Mouse (Mus musculus) megakaryocyte, adult 5-6 weeks (primary cell): Measurements from ENCODE around the gene Dtx3l. TPM values are rescaled to one million over a fixed set of nuclear protein-coding genes. Genes with fewer than 3 reads are reported as not detected.
A peak's percentile ranks its signal among the peaks of the same experiment; 100 is the strongest.

Source experiments
- ATAC-seq: 2 replicates; pipeline ENCODE4 v1.8.0; 2016; ENCODE audit warnings: mild to moderate bottlenecking, inconsistent platforms; ENCODE audit not compliant: poor library complexity, severe bottlenecking
- total RNA-seq, 2 experiments: library from RNA; stranded (forward) in 1 of 2; stranded (reverse) in 1 of 2; fragments of 153-499, 151-499 nt in 1 of 2; fragments of 221-1000, 200-1000 nt in 1 of 2; gene quantifications; 2 replicates each; pipeline versions ENCODE4 v1.2.3 to v1.2.4; 2015 to 2017

Gene Dtx3l
- total RNA-seq, 2 experiments from 2014 or later, result 36.5 to 51.3 TPM

DNA sequence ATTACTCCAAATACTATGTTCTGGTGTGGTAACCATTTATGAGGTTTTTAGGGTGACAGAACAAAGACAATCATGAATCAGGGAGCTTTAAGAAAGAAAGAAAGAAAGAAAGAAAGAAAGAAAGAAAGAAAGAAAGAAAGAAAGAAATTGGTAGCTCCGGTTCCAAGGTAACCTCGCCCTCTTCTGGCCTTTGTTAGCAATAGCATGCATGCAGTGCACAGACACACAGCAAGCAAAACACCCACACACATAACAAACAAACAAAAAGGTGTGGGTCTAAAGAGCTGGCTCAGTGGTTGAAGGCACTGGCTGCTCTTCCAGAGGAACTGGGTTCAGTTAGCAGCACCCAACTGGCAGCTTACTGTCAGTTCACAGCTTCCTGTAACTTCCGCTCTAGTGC lies 48.3 kb downstream of the Dtx3l start:
- ATAC-seq, result peak; percentile 69

DNA sequence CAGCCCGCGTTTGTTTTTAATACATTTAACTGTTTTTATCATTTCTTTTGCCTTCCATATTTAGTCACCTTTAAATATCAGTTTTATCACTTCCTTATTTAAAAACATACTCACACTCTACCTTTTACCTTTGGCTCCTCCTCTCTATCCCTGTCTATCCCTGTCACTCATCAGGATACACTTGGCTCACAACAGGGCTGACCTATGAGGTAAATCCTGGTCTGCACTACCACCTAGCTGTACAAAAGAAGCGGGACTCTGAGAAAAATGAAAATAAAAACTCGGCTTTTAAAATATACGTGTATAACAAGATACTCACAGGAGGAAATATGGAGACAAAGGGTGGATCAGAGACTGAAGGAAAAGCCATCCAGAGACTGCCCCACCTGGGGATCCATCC lies 50.0 kb downstream of the Dtx3l start:
- ATAC-seq, result no peak

DNA sequence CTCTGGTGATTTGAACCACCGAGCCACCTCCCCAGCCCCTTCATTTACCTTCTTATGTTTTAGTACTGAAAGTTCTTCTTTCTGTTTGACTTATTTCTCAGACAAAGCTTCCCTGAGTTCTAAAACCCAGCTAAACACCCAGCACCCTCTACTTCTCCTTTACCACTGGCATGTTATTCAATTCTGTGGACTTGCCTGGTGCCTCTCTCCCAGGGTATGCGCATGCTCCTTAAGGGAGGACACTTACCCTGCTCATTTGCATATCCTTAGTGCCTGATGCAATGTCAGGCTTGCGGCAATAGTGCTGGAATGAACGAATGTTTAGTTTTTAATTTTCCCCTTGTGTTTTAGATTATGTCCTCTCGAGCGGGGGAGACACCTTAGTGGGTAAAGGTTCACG lies 50.8 kb downstream of the Dtx3l start:
- ATAC-seq, result peak; percentile 93

Other genes starting within 250 kb of the Dtx3l start
- 17.8 and 23.2 TPM in 2 replicates for gene Dirc2, start 169.8 kb downstream of the Dtx3l start, total RNA-seq (2015)
- 13.0 and 14.1 TPM in 2 replicates for gene Dirc2, start 169.8 kb downstream of the Dtx3l start, total RNA-seq (2017)
- gene Hspbap1, start 168.8 kb downstream of the Dtx3l start, total RNA-seq (2015), result 6.6 and 7.3 TPM in 2 replicates
- 6.1 and 6.7 TPM in 2 replicates for gene Hspbap1, start 168.8 kb downstream of the Dtx3l start, total RNA-seq (2017)
- 35.4 and 36.6 TPM in 2 replicates for gene Parp14, start 67.6 kb downstream of the Dtx3l start, total RNA-seq (2015)
- 41.9 and 42.4 TPM in 2 replicates for gene Parp14, start 67.6 kb downstream of the Dtx3l start, total RNA-seq (2017)
- gene Parp9, start 681 bp downstream of the Dtx3l start, total RNA-seq (2015), result 25.0 and 26.3 TPM in 2 replicates
- gene Parp9, start 681 bp downstream of the Dtx3l start, total RNA-seq (2017), result 48.2 and 63.1 TPM in 2 replicates
- 36.0 and 39.1 TPM in 2 replicates for gene Kpna1, start 39.6 kb upstream of the Dtx3l start, total RNA-seq (2015)
- 29.4 and 31.9 TPM in 2 replicates for gene Kpna1, start 39.6 kb upstream of the Dtx3l start, total RNA-seq (2017)
- 5.5 and 6.9 TPM in 2 replicates for gene Wdr5b, start 102.0 kb upstream of the Dtx3l start, total RNA-seq (2015)
- gene Wdr5b, start 102.0 kb upstream of the Dtx3l start, total RNA-seq (2017), result 11.7 and 12.0 TPM in 2 replicates
- gene Fam162a, start 132.4 kb upstream of the Dtx3l start, total RNA-seq (2015), result 42.3 and 54.9 TPM in 2 replicates
- gene Fam162a, start 132.4 kb upstream of the Dtx3l start, total RNA-seq (2017), result 32.4 and 33.1 TPM in 2 replicates
- gene Ccdc58, start 132.5 kb upstream of the Dtx3l start, total RNA-seq (2015), result 24.1 and 29.0 TPM in 2 replicates
- gene Ccdc58, start 132.5 kb upstream of the Dtx3l start, total RNA-seq (2017), result 26.9 and 31.5 TPM in 2 replicates
- gene Csta1, start 192.1 kb upstream of the Dtx3l start, total RNA-seq (2015), result not detected in 2 replicates
- not detected in 2 replicates for gene Csta1, start 192.1 kb upstream of the Dtx3l start, total RNA-seq (2017)
- 187 and 247 TPM in 2 replicates for gene Stfa2l1, start 217.7 kb upstream of the Dtx3l start, total RNA-seq (2015)
- gene Stfa2l1, start 217.7 kb upstream of the Dtx3l start, total RNA-seq (2017), result 52.8 and 60.3 TPM in 2 replicates
- 135 and 136 TPM in 2 replicates for gene Gm5483, start 245.1 kb upstream of the Dtx3l start, total RNA-seq (2015)
- 136 and 159 TPM in 2 replicates for gene Gm5483, start 245.1 kb upstream of the Dtx3l start, total RNA-seq (2017)